Mouse (Mus musculus): ENCODE results near the gene Fgfr1op2. TPM values are rescaled to one million over a fixed set of nuclear protein-coding genes. Genes with fewer than 3 reads are reported as not detected.

The Fgfr1op2 gene
- polyA plus RNA-seq, 1 experiment = 99.6 TPM

DNA sequence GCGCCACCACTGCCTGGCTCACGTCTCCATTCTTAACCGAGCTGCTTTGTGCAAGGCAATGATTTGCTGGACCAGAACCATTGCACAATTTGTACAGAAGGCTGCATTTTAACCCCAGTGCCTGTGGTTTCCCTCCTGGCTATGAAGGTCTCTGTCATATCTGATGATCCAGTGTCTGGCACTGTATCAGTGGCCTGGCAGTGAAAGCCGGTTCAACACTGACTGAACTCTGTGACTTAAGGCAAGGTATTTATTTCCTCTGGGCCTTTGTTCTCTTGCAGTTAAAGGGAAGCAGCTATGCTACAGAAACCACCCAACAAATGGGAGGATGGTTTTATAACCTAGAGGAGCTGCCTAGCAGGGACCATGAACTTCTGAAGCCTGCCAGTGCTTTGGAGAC is 54.0 kb downstream of the Fgfr1op2 start:
- TF ChIP-seq CTCF (IDR thresholded peaks at IDR 0.05; ENCODE audit: control insufficient read depth, insufficient read depth, low read length) = no peak
- TF ChIP-seq POLR2A (IDR thresholded peaks at IDR 0.05; ENCODE audit: borderline replicate concordance, control insufficient read depth, low read depth, low read length) = no peak
- WGBS = 42% methylated on average over 4 of the region's 4 CpGs
- Histone ChIP-seq H3K4me1 (ENCODE audit: control insufficient read depth, insufficient read depth, low read length) (peaks cover 2% of the 10 kb centered on the region; the same call in 1 of the 2 replicates), H3K4me3 (replicated peaks; ENCODE audit: control insufficient read depth, low read depth, low read length) (no peak overlapping the region), H3K27ac (ENCODE audit: control insufficient read depth, insufficient read depth, low read depth, low read length, poor library complexity) (peak overlapping the region; percentile 41)

DNA sequence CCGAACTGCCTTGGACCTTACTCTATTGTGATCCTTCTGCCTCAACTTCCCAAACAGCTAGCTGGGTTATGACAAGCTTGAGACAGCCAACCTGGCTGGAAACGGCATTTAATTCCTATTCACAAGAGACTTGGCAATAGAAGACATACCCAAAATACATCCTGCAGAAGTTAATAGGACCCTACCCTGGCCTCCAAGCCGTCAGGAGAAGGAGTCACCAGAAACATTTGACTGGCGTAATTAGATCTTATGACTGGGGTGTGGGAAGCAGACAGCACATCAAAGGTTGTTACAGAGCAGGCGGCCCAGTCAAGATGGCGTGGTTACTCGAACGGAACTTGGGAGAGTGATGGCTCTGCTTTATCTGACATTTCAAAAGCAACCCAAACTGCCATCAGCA is 54.8 kb downstream of the Fgfr1op2 start:
- H3K27ac ChIP-seq (ENCODE audit: control insufficient read depth, insufficient read depth, low read depth, low read length, poor library complexity) = no peak overlapping the region
- WGBS = 57% methylated on average over 8 of the region's 8 CpGs
- H3K4me1 ChIP-seq (ENCODE audit: control insufficient read depth, insufficient read depth, low read length) = peaks cover 2% of the 10 kb centered on the region; the same call in 1 of the 2 replicates
- TF ChIP-seq POLR2A (IDR thresholded peaks at IDR 0.05; ENCODE audit: borderline replicate concordance, control insufficient read depth, low read depth, low read length) = no peak
- no peak for TF ChIP-seq CTCF (IDR thresholded peaks at IDR 0.05; ENCODE audit: control insufficient read depth, insufficient read depth, low read length)
- H3K4me3 ChIP-seq (replicated peaks; ENCODE audit: control insufficient read depth, low read depth, low read length) = no peak overlapping the region

DNA sequence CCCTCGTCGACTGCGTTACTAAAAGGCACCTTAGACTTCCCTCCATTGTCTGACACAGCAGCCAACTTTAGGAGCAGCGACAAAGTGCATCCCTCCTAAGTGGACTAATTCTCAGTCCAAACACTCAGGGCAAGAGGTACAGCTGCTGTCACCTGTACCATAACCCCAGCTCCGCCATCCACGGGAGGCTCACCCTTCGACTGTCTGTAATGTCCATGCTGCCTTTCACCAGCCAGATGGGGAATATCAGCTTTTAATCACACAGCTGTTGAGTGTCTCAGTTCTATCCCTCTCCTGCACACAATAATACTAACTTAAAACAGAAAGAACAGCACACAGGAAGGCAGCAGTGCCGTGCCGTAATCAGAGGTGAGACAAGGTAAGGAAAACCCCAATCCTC is 55.4 kb downstream of the Fgfr1op2 start:
- Histone ChIP-seq H3K4me1 (ENCODE audit: control insufficient read depth, insufficient read depth, low read length) (peaks cover 2% of the 10 kb centered on the region; the same call in 1 of the 2 replicates), H3K27ac (ENCODE audit: control insufficient read depth, insufficient read depth, low read depth, low read length, poor library complexity) (peak overlapping the region; percentile 7; the same call in 1 of the 2 replicates), H3K4me3 (replicated peaks; ENCODE audit: control insufficient read depth, low read depth, low read length) (peak overlapping the region; percentile 3)
- 75% methylated on average over 9 of the region's 9 CpGs for WGBS
- no peak for TF ChIP-seq POLR2A (IDR thresholded peaks at IDR 0.05; ENCODE audit: borderline replicate concordance, control insufficient read depth, low read depth, low read length)
- TF ChIP-seq CTCF (IDR thresholded peaks at IDR 0.05; ENCODE audit: control insufficient read depth, insufficient read depth, low read length) = no peak

DNA sequence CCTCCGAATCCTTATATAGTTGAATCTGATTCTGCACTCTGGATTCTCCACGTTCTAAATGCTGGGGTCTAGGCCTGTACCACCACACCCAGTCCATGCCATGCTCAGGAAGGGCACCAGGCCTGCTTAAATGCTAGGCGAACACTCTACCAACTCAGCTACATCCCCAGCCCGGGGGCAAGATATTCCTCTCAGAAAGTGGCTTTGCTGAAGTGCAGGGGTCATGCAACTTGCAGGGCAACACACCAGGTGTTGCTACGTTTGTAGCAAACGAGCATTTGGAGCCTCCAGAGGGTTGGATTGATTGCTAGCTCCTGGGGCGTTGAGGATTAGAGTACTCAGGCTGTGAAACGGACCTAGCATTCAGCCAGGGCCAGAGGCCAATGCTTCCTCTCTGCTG is 56.1 kb downstream of the Fgfr1op2 start:
- H3K4me1 ChIP-seq (ENCODE audit: control insufficient read depth, insufficient read depth, low read length) = peaks cover 3% of the 10 kb centered on the region; the same call in 1 of the 2 replicates
- 47% methylated on average over 8 of the region's 8 CpGs for WGBS
- H3K4me3 ChIP-seq (replicated peaks; ENCODE audit: control insufficient read depth, low read depth, low read length) = peak overlapping the region; percentile 47
- TF ChIP-seq CTCF (IDR thresholded peaks at IDR 0.05; ENCODE audit: control insufficient read depth, insufficient read depth, low read length) (no peak), POLR2A (IDR thresholded peaks at IDR 0.05; ENCODE audit: borderline replicate concordance, control insufficient read depth, low read depth, low read length) (no peak)
- H3K27ac ChIP-seq (ENCODE audit: control insufficient read depth, insufficient read depth, low read depth, low read length, poor library complexity) = peak overlapping the region; percentile 39

DNA sequence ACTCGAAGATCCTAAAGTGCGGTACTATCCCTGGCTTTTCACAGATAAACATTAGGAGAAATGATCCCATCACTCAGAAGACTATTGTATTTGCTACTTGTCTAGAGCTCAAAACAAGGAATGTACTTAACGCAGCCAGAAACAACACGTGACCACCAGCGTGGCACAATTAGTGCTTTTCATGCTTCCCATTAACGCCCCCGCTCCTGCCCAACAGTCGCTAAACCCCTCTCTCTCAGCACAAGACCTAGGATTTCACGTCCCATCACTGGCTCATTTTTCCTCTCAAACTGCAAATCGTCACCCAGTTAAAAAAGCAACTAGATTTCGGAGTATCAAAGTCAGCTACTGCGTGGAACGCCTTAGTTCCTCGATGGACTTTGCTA is 56.6 kb downstream of the Fgfr1op2 start:
- peak overlapping the region; percentile 90 for H3K4me3 ChIP-seq (replicated peaks; ENCODE audit: control insufficient read depth, low read depth, low read length)
- no peak for TF ChIP-seq CTCF (IDR thresholded peaks at IDR 0.05; ENCODE audit: control insufficient read depth, insufficient read depth, low read length)
- no peak for TF ChIP-seq POLR2A (IDR thresholded peaks at IDR 0.05; ENCODE audit: borderline replicate concordance, control insufficient read depth, low read depth, low read length)
- H3K27ac ChIP-seq (ENCODE audit: control insufficient read depth, insufficient read depth, low read depth, low read length, poor library complexity) = peak overlapping the region; percentile 95
- peaks cover 4% of the 10 kb centered on the region; the same call in 1 of the 2 replicates for H3K4me1 ChIP-seq (ENCODE audit: control insufficient read depth, insufficient read depth, low read length)
- 10% methylated on average over 14 of the region's 14 CpGs for WGBS

DNA sequence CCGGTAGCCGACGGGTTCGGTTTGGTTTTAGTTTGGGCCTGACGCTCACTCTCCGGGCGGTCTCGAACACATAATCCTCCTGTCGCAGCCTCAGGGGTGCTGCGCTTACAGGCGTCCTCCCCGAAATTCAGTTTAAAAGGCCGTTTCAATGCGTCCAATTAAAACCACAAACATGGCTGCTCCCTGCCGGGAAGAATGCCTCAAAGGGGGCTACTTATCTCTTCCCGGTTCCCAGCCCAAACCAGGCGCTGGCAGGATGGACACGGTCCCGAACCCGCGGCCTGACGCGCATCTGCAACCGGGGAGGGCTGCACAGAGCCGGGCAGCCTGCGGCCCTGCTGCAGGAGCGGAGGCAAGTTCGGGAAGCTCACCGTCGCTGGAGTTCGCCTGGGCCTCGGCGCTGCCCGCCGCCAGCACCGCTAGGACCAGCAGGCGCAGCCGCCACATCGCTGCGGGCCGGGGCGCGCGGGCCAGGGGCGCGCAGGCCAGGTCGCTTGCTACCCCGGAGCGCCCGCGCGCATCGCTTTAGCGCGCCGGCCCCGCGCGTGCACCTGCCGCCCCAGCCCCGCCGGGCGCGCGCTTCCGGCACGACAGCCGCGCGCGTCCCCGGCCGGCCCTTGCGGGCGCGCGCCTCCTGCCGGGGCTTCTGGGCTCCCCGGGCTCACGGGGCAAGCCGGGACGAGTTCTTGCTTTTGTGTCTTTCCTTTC is 57.2 kb downstream of the Fgfr1op2 start:
- peaks cover 4% of the 10 kb centered on the region; the same call in 1 of the 2 replicates for H3K4me1 ChIP-seq (ENCODE audit: control insufficient read depth, insufficient read depth, low read length)
- peak; percentile 52; the same call in 1 of the 2 replicates for TF ChIP-seq POLR2A (IDR thresholded peaks at IDR 0.05; ENCODE audit: borderline replicate concordance, control insufficient read depth, low read depth, low read length)
- no peak for TF ChIP-seq CTCF (IDR thresholded peaks at IDR 0.05; ENCODE audit: control insufficient read depth, insufficient read depth, low read length)

DNA sequence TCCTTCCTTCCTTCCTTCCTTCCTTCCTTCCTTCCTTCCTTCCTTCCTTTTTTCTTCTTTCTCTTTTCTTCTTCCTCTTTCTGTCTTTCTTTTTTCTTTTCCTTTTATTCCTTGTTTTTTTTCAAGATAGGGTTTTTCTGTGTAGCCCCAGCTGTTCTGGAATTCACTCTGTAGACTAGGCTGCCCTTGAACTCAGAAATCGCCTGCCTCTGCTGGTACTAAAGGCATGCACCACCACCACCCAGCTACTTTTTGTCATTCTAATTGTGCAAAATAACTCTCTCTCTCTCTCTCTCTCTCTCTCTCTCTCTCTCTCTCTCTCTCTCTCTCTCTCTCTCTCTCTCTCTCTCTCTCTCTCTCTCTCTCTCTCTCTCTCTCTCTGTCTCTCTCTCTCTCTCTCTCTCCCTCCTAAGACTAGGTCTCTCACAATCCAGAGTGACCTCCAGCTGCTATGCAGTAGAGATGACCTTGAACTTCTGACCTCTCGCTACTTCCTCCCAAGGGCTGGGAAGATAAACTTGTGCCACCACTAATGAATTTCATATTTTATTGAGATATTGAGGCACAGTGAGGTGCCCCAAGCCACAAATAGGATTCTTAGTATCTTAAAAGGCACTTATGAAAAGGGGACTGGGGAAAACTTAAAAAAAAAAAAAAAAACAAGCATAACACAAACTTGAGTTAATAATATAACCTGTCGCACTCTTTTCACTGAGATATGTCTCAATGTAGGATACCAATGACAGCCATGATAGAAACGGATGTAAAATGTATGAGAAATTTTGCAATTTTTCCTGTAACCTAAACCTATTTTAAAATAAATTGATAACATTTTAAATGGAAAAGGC is 58.0 kb downstream of the Fgfr1op2 start:
- H3K4me3 ChIP-seq (replicated peaks; ENCODE audit: control insufficient read depth, low read depth, low read length) = peak overlapping the region; percentile 20
- no peak for TF ChIP-seq POLR2A (IDR thresholded peaks at IDR 0.05; ENCODE audit: borderline replicate concordance, control insufficient read depth, low read depth, low read length)
- TF ChIP-seq CTCF (IDR thresholded peaks at IDR 0.05; ENCODE audit: control insufficient read depth, insufficient read depth, low read length) = no peak
- WGBS = 52% methylated on average over 4 of the region's 4 CpGs
- peaks cover 4% of the 10 kb centered on the region; the same call in 1 of the 2 replicates for H3K4me1 ChIP-seq (ENCODE audit: control insufficient read depth, insufficient read depth, low read length)
- H3K27ac ChIP-seq (ENCODE audit: control insufficient read depth, insufficient read depth, low read depth, low read length, poor library complexity) = peak overlapping the region; percentile 95; the same call in 1 of the 2 replicates

More for the DNA sequence above, 57.2 kb downstream of the Fgfr1op2 start:
- Histone ChIP-seq H3K4me3 (replicated peaks; ENCODE audit: control insufficient read depth, low read depth, low read length) (peak overlapping the region; percentile 90), H3K27ac (ENCODE audit: control insufficient read depth, insufficient read depth, low read depth, low read length, poor library complexity) (peak overlapping the region; percentile 95)
- under 1% methylated on average over 81 of the region's 82 CpGs for WGBS

DNA sequence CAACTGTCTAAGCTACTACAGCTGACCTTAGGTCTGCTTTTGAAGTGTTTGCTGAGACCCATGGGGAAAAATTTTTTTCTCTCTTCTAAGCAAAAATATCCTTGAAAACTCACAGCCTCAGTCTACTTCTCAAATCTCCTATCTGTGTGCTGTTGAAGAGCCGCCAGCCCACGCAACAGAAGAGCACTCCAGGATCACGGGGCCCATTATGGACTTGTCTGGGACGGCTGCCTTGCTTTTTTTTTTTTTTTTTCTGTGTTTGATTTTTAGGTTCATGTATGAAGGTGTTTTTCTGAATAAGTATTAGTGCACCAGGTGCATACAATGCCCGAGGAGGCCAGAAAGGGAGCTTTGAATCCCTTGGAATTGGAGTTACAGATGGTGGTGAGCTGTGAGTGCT is 59.5 kb downstream of the Fgfr1op2 start:
- 84% methylated on average over 5 of the region's 5 CpGs for WGBS
- no peak for TF ChIP-seq POLR2A (IDR thresholded peaks at IDR 0.05; ENCODE audit: borderline replicate concordance, control insufficient read depth, low read depth, low read length)
- TF ChIP-seq CTCF (IDR thresholded peaks at IDR 0.05; ENCODE audit: control insufficient read depth, insufficient read depth, low read length) = no peak
- no peak overlapping the region for H3K27ac ChIP-seq (ENCODE audit: control insufficient read depth, insufficient read depth, low read depth, low read length, poor library complexity)
- H3K4me1 ChIP-seq (ENCODE audit: control insufficient read depth, insufficient read depth, low read length) = peaks cover 4% of the 10 kb centered on the region; the same call in 1 of the 2 replicates
- H3K4me3 ChIP-seq (replicated peaks; ENCODE audit: control insufficient read depth, low read depth, low read length) = no peak overlapping the region
